Mouse (Mus musculus) embryonic facial prominence, embryonic 10.5 days (tissue): Measurements from ENCODE around the gene Myo7a. TPM values are rescaled to one million over a fixed set of nuclear protein-coding genes. Genes with fewer than 3 reads are reported as not detected.

Experiments
- DNase-seq: peaks from one replicate; pipeline ENCODE4 v3.0.0-alpha.2; 2017; ENCODE audit warnings: low spot score
- H3K27ac ChIP-seq: fragments of 300-500 bp; sonication (generic); replicated peaks from 2 replicates; pipeline ENCODE4 v1.5.1; 2016; ENCODE audit warnings: mild to moderate bottlenecking
- H3K27me3 ChIP-seq: fragments of 300-500 bp; sonication (generic); replicated peaks from 2 replicates; pipeline ENCODE4 v1.6.1; 2016; ENCODE audit warnings: low read depth, mild to moderate bottlenecking; ENCODE audit not compliant: poor library complexity, severe bottlenecking
- H3K36me3 ChIP-seq: fragments of 300-500 bp; sonication (generic); replicated peaks from 2 replicates; pipeline ENCODE4 v1.6.1; 2016; ENCODE audit warnings: mild to moderate bottlenecking, moderate library complexity
- H3K4me1 ChIP-seq: fragments of 300-500 bp; sonication (generic); 2 replicates; pipeline ENCODE4 v1.6.1; 2016
- H3K4me3 ChIP-seq: fragments of 300-500 bp; sonication (generic); 2 replicates; pipeline ENCODE4 v1.5.1; 2016; ENCODE audit warnings: mild to moderate bottlenecking, moderate library complexity
- H3K9me3 ChIP-seq: fragments of 300-500 bp; sonication (generic); 2 replicates; pipeline ENCODE4 v1.6.1; 2016; ENCODE audit warnings: mild to moderate bottlenecking
- WGBS: fragments of 180-500 bp; shearing (Covaris S2); methylation state at CpG from one replicate; pipeline ENCODE4 v1.1.7; 2016; 5-methylcytosine and 5-hydroxymethylcytosine counted together
- polyA plus RNA-seq: library from polyadenylated mRNA; unstranded; fragments of >200 nt; fragmentation: Nextera tagmentation; extraction: Ambion mirVana; gene quantifications from 2 replicates; pipeline ENCODE4 v1.2.1, GENCODE M21; 2016

Gene Myo7a
- polyA plus RNA-seq, 1 experiment from 2014 or later, result 21.8 TPM

DNA sequence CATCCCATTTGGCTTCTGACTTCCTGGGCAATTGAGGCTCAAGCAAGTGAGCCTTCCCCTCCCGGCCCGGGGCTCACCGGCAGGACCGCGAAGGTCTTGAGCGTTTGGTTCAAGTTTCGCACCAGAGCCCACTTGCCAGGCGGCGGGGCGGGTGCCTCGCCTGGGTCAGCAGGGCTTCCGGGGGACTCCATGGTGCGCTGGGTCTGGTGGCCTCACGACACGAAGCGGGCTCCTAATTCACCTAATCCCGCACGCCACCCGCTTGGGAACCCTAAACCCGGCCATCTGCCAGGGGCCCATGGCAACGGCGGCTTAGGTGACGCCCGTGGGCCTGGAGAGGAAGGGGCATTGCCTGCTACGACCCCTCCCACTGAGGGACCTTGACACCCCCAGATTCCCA, 8.1 kb downstream of the Myo7a start:
- 6% methylated on average over 25 of the region's 25 CpGs for WGBS
- Histone ChIP-seq H3K27ac (peak overlapping the region; percentile 31; the same call in 1 of the 2 replicates), H3K4me3 (peak overlapping the region; percentile 51), H3K27me3 (peaks cover 45% of the 10 kb centered on the region), H3K36me3 (no peaks in the 10 kb centered on the region), H3K9me3 (no peaks in the 10 kb centered on the region), H3K4me1 (peaks cover 15% of the 10 kb centered on the region)
- peak; percentile 43 for DNase-seq

DNA sequence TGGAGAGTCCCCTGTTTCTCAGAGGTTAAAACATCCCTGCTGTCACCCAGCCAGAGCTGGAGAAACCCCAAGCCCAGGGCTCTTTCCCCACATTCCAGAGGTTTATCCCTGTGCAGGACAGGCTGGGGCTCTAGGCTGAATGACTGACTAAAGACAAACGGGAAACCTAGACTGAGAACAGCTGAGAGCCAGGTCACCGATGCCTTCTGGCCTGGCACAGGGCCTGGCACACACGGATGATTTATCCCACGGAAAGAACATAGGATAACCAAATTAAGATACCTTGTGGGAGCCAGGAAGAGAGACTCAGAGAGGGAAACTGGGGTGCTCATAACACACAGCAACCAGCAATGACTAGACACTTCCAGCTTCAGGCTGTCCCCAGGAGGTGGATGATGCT, 9.6 kb downstream of the Myo7a start:
- WGBS, result 79% methylated on average over 4 of the region's 4 CpGs
- DNase-seq, result no peak
- Histone ChIP-seq H3K4me1 (peaks cover 19% of the 10 kb centered on the region), H3K27me3 (peaks cover 45% of the 10 kb centered on the region), H3K9me3 (no peaks in the 10 kb centered on the region), H3K4me3 (no peak overlapping the region), H3K27ac (no peak overlapping the region), H3K36me3 (no peaks in the 10 kb centered on the region)

- Histone ChIP-seq H3K36me3 (no peaks in the 10 kb centered on the region), H3K4me1 (peaks cover 24% of the 10 kb centered on the region), H3K9me3 (no peaks in the 10 kb centered on the region), H3K27me3 (peaks cover 45% of the 10 kb centered on the region), H3K27ac (no peak overlapping the region), H3K4me3 (no peak overlapping the region)
- DNase-seq, result no peak
- 85% methylated on average over 16 of the region's 16 CpGs for WGBS
Measured at GRCm38 (mm10) chr7:98108636-98109430, 10.5 kb downstream of the Myo7a start.

- WGBS, result 83% methylated on average over 7 of the region's 7 CpGs
- DNase-seq, result no peak
Measured at GRCm38 (mm10) chr7:98106272-98106671, 13.1 kb downstream of the Myo7a start.

GRCm38 (mm10) chr7:98104481-98105435, 14.6 kb downstream of the Myo7a start:
- no peak overlapping the region; the same call in 1 of the 2 replicates for H3K27ac ChIP-seq
- peaks cover 8% of the 10 kb centered on the region for H3K27me3 ChIP-seq
- no peak for DNase-seq
- H3K36me3 ChIP-seq, result no peaks in the 10 kb centered on the region
- H3K4me1 ChIP-seq, result peaks cover 30% of the 10 kb centered on the region
- H3K4me3 ChIP-seq, result no peak overlapping the region
- WGBS, result 60% methylated on average over 16 of the region's 16 CpGs
- H3K9me3 ChIP-seq, result no peaks in the 10 kb centered on the region

More at GRCm38 (mm10) chr7:98106272-98106671, 13.1 kb downstream of the Myo7a start:
- Histone ChIP-seq H3K27me3 (peaks cover 23% of the 10 kb centered on the region), H3K36me3 (no peaks in the 10 kb centered on the region), H3K27ac (no peak overlapping the region), H3K4me1 (peaks cover 36% of the 10 kb centered on the region), H3K9me3 (no peaks in the 10 kb centered on the region), H3K4me3 (no peak overlapping the region)

GRCm38 (mm10) chr7:98103942-98104292, 15.4 kb downstream of the Myo7a start:
- H3K4me3 ChIP-seq, result no peak overlapping the region
- peak overlapping the region; percentile 44 for H3K27ac ChIP-seq
- 79% methylated on average over 5 of the region's 5 CpGs for WGBS
- H3K4me1 ChIP-seq, result peaks cover 30% of the 10 kb centered on the region
- H3K36me3 ChIP-seq, result no peaks in the 10 kb centered on the region
- no peaks in the 10 kb centered on the region for H3K9me3 ChIP-seq
- no peak for DNase-seq
- no peaks in the 10 kb centered on the region for H3K27me3 ChIP-seq

GRCm38 (mm10) chr7:98103002-98103941, 16.1 kb downstream of the Myo7a start:
- no peaks in the 10 kb centered on the region for H3K9me3 ChIP-seq
- DNase-seq, result peak; percentile 87
- peak overlapping the region; percentile 50 for H3K4me3 ChIP-seq
- 16% methylated on average over 26 of the region's 26 CpGs for WGBS
- H3K36me3 ChIP-seq, result peaks cover 2% of the 10 kb centered on the region
- peaks cover 30% of the 10 kb centered on the region for H3K4me1 ChIP-seq
- peak overlapping the region; percentile 87 for H3K27ac ChIP-seq
- no peaks in the 10 kb centered on the region for H3K27me3 ChIP-seq

DNA sequence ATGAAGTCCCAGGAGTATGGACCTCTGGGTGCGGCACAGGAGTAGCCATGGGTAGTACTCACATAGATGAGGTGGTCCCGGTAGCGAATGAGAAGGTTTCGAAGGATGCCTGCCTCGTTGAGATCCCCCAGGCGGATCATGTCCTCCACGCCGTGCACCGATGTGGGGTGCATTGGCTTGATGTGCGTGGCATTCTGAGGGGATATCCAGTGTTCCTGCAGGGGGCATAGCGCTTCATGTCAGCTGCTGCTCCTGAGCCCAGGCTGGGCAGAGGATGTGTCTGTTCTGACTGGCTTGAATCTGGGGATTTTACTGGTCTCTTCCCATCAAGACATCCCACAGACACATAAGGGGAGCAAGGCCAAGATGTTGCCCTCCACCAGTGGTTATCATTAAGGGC, 16.8 kb downstream of the Myo7a start:
- Histone ChIP-seq H3K27me3 (no peaks in the 10 kb centered on the region), H3K4me1 (peaks cover 30% of the 10 kb centered on the region), H3K36me3 (peaks cover 10% of the 10 kb centered on the region), H3K27ac (peak overlapping the region; percentile 87), H3K4me3 (peak overlapping the region; percentile 50; the same call in 1 of the 2 replicates), H3K9me3 (peaks cover 2% of the 10 kb centered on the region; the same call in 1 of the 2 replicates)
- WGBS, result 94% methylated on average over 11 of the region's 11 CpGs
- no peak for DNase-seq

GRCm38 (mm10) chr7:98097557-98097956, 21.8 kb downstream of the Myo7a start:
- Histone ChIP-seq H3K36me3 (peaks cover 34% of the 10 kb centered on the region), H3K4me1 (peaks cover 6% of the 10 kb centered on the region), H3K27ac (no peak overlapping the region), H3K27me3 (no peaks in the 10 kb centered on the region), H3K9me3 (peaks cover 6% of the 10 kb centered on the region), H3K4me3 (no peak overlapping the region)
- no peak for DNase-seq
- 95% methylated on average over 8 of the region's 8 CpGs for WGBS

- Histone ChIP-seq H3K36me3 (peaks cover 43% of the 10 kb centered on the region), H3K9me3 (peaks cover 6% of the 10 kb centered on the region), H3K27me3 (no peaks in the 10 kb centered on the region), H3K4me3 (no peak overlapping the region), H3K4me1 (no peaks in the 10 kb centered on the region), H3K27ac (no peak overlapping the region)
- no peak for DNase-seq
- WGBS, result 93% methylated on average over 4 of the region's 4 CpGs
Measured at GRCm38 (mm10) chr7:98095852-98096251, 23.5 kb downstream of the Myo7a start.

DNA sequence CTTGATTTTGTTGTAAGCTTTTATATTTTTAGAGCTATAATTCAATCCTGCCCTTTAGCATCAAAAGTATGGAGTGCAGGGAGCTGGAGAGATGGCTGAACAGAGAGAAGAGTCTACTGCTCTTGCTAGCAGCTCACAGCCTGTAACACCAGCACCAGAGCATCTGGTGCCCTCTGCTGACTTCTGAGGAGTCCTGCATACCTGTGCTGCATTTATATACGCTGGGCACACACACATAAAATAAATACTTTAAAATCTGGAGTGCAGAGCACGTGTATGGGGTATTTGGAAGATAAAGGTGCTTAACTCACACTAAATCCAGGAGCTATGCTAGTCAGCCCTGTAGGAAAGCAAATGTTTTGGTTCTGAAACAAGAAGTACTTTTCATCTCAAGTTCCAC, 33.0 kb downstream of the Myo7a start:
- Histone ChIP-seq H3K4me1 (peaks cover 38% of the 10 kb centered on the region), H3K4me3 (no peak overlapping the region), H3K27me3 (no peaks in the 10 kb centered on the region), H3K36me3 (no peaks in the 10 kb centered on the region), H3K27ac (no peak overlapping the region), H3K9me3 (no peaks in the 10 kb centered on the region)
- 57% methylated on average over 2 of the region's 2 CpGs for WGBS
- DNase-seq, result peak; percentile 21

DNA sequence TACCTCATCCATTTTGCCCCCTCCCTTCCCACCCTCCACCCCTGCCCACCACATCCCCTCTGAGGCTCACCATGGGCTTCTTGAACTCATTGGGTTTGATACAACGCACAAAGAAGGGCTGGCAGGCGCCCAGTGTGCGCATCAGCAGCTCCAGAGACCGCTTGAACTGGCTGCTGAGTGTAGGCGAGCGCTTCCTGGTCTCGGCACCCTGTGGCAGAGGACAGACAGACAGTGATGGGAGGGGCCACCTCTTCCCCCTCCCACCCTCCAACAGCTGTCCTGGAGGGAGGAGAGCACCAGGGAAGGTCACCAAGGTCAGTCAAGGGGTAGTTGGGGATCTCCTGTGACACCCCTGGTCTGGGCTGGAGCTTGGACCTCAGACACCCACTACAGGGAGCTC, 34.0 kb downstream of the Myo7a start:
- H3K4me3 ChIP-seq, result no peak overlapping the region
- 0 out of 2 replicates have a peak, but pooled peaks cover 6% of the 10 kb centered on the region for H3K36me3 ChIP-seq
- DNase-seq, result no peak
- peaks cover 42% of the 10 kb centered on the region for H3K4me1 ChIP-seq
- H3K9me3 ChIP-seq, result no peaks in the 10 kb centered on the region
- 78% methylated on average over 7 of the region's 7 CpGs for WGBS
- H3K27me3 ChIP-seq, result no peaks in the 10 kb centered on the region
- peak overlapping the region; percentile 30; the same call in 1 of the 2 replicates for H3K27ac ChIP-seq
